Mouse (Mus musculus): ENCODE results near the gene Col23a1.

Col23a1 gene

DNA sequence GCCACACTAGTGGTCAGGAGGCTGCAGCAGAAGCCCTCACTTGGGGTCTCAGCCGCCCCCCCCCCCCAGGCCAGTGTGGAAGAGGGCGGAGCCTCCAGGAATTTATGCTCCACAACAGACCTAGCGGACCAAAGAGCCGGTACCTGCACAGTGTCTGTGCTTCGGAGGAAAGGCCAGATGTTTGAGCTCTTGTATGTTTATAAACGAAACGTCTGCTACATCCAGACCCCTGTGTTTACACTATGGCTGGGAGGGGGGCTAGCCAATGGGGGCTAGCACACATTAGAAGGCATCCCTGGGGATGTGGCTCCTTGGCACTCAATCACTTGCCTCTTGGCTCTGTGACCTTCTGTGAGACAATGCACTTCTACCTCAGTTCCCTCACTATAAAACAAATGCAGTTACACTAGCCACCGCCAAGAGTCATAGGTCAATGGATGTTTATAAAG is 99.2 kb downstream of the Col23a1 start:
- no peak for DNase-seq (ENCODE audit: low read depth)

- DNase-seq (ENCODE audit: low read depth): no peak
Measured at GRCm38 (mm10) chr11:51389763-51390162, 100.0 kb downstream of the Col23a1 start.

GRCm38 (mm10) chr11:51390521-51390920 is 100.8 kb downstream of the Col23a1 start:
- DNase-seq (ENCODE audit: low read depth): no peak

DNA sequence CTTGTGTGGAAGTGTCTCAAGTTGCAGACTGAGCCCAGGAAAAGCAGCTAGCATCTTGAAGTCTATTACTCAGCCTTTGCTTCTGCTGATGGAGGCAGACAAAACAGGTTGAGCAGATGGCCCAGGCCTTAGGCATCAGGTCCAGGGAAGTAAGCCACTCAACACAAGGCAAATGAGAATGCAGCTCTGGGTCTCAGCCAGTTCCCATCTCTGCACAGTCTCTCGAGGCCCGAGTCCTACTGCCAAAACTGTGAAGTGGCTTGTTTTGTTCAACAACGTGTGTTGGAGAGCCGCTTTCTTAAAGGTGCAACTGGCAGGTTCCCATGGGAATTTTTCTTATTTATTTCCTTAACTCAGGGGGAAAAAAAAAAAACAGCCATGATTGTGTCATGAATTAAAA is 101.8 kb downstream of the Col23a1 start:
- no peak for DNase-seq (ENCODE audit: low read depth)

- DNase-seq (ENCODE audit: low read depth): no peak
Measured at GRCm38 (mm10) chr11:51394301-51394865, 104.7 kb downstream of the Col23a1 start.

DNA sequence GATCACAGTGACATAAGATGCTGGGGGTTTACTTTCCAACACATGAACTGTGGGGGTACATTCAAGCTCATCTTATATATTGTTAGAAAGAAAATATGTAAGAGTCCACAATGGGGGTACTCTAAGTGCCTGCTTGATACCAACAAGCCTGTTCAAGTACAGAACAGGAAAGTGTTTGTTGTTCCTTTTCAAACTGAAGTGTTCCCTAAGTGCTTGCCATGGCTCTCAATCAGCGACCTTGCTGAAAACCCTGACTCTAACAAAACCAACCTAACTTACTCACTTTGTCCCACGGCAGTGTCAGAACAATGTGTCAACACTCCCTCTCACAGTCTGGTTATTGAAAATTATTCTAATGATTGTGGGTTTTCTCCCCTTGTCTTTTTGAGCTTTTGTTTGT is 106.7 kb downstream of the Col23a1 start:
- no peak for DNase-seq (ENCODE audit: low read depth)

GRCm38 (mm10) chr11:51398084-51398483 is 108.4 kb downstream of the Col23a1 start:
- DNase-seq (ENCODE audit: low read depth): no peak

DNA sequence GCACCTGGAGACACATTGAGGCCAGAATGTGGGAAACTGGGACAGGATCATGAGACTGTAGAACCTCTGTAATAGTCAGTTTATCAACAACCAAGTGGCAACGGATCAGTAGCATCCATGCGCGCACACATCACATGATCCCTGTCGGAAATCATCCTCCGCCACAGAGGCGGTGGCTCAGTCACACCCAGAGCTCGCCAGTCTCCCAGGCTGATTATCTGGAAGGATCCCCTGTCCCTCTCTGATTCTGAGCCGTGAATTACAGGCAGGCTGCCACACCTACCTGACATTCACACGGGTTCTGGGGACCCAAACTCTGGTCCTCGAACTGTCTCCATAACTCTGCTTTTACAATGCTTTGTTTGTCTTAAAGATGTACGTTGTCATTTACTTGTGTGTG is 110.6 kb downstream of the Col23a1 start:
- DNase-seq (ENCODE audit: low read depth): no peak

DNA sequence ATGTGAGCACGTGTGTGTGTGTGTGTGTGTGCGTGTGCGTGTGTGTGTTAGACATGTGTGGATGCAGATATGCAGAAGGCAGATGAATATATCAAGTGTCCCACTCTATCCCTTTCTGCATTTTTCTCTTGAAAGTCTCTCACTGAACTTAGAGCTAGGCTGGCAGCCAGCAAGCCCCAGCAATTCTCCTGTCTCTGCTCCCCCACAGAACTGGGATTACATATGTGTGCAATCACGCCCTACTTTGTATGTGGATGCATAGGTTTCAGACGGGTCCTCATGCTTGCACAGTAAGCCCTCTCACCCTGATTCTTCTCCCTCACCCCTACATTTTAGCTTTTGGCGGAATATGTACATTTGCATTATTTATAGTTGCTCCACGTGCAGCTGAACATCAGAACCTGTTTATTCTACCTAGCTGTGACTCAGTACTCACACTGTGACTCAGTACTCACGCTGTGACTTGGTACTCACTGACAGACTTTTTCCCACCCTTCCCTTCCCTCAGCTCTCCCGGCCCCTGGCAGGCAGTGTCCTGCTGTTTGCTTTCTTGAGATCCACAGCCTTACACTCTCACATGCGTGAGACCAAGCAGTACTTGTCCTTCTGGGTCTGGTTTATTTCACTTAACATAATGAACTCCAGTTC is 111.9 kb downstream of the Col23a1 start:
- no peak for DNase-seq (ENCODE audit: low read depth)

DNA sequence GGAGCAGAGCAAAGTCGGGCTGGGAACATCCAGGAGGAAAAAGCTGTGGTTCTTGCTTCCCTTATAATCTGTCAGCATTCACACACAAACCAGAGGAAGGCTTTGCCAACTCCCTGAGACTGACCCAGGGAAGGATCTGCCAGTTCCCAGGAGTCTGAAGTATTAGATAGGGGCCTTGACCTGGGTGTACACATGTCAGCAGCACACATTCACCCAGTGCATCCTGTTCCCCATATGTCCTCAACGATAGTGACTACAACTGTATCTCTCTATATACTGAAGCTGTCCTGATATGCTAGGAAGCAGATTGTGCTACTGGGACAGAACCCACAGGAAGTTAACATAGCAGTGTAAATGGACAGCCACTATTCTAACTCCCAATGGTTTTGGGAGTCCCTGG is 114.2 kb downstream of the Col23a1 start:
- DNase-seq (ENCODE audit: low read depth): no peak

GRCm38 (mm10) chr11:51404865-51405440 is 115.2 kb downstream of the Col23a1 start:
- no peak for DNase-seq (ENCODE audit: low read depth)

DNA sequence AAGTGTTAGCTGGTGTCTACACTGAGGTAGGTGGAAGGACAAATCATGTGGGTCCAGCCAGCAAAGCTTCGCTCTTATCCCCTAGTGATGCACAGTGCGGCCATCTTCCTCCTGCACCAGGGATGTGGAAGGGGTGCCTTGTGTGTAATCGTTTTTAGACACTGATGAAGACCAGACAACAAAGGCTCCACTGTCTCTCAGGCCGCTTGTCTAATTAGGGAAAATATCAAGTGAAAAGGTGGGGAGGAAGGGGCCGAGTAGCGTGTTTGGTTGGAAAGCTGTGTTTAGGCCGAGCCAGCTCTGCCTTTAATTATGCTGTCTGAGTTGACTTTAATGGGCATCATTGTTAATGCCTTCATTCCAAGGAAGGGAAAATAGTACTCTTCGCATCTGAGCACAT is 116.8 kb downstream of the Col23a1 start:
- no peak for DNase-seq (ENCODE audit: low read depth)

DNA sequence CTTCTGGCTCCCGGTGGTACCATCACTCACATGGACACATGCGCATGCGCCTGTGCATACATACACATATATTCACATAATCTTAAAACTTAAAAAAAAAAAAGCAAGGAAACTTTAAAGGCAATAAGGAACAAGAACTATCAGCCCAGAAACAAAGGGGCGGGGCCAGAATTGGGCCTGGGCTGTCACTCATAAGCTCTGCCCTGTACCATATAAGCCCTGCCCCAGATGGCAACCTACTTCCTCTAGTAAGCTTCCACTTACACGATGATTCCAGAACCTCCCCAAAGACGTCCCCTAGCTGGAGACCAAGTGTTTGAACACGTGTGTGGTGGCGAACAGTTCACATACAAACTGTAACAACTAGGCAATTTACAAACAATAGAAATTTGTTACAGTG is 117.6 kb downstream of the Col23a1 start:
- DNase-seq (ENCODE audit: low read depth): no peak

GRCm38 (mm10) chr11:51410771-51411170 is 121.1 kb downstream of the Col23a1 start:
- DNase-seq (ENCODE audit: low read depth): no peak

DNA sequence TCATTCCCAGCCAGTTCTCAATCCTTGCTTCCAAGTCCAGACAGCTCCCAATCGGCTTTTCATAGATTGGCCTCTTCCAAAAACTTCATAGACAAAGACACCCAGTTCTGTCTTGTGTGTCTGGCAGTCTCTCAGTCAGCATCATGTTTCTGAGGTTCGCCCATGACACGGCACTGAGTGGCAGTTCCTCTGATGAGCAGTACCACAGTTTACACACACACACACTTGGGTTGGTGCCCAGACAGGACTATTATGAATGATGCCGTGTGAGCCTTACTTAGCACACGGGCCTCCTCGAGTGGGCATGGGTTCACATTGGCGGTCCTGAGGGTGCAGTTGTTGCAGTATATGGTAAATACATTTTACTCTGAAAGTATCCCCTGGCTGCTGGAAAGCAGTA is 124.8 kb downstream of the Col23a1 start:
- no peak for DNase-seq (ENCODE audit: low read depth)

- no peak for DNase-seq (ENCODE audit: low read depth)
Measured at GRCm38 (mm10) chr11:51415049-51415688, 125.4 kb downstream of the Col23a1 start.

DNA sequence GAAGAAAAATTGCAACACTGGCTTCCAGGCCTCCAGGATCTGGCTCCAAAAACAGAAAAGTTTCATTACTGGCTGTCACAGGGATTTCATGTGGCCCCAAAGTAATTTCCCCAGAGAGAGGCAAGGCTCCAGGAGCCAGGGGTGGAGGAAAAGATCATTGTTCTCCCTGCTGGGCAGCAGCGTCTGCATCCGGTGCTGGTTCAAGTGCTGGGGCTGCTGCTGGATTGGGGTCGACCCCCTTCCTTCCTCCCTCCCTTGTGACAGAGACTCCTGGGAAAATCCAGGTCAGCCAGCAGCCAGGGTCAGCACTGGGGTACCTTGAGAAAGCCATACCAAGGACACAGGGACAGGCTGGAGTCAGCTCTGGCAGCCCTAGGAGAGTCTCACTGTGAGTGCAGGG is 129.1 kb downstream of the Col23a1 start:
- no peak for DNase-seq (ENCODE audit: low read depth)

GRCm38 (mm10) chr11:51421878-51422277 is 132.2 kb downstream of the Col23a1 start:
- DNase-seq (ENCODE audit: low read depth): no peak

GRCm38 (mm10) chr11:51422713-51423112 is 133.0 kb downstream of the Col23a1 start:
- DNase-seq (ENCODE audit: low read depth): no peak

DNA sequence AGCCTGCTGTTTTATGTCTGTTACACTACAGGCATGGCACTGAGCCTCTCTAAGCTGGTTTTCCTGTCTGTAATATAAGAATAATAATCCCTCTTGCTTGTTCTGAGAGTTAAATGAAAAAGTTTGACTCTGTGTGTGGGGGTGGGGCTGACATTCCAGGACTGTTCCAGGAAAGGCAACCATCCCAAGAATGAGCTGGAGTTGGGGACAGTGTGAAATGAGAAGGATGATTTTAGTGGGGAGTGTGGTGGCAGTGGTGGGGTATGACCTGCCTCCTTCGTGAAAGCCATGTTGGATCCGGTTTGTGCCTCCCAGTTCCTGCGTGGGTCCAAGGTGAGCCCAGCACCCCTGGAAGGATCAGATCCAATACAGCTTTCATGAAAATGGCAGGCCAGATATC is 136.4 kb downstream of the Col23a1 start:
- no peak for DNase-seq (ENCODE audit: low read depth)

GRCm38 (mm10) chr11:51429428-51430179 is 139.9 kb downstream of the Col23a1 start:
- no peak for DNase-seq (ENCODE audit: low read depth)

GRCm38 (mm10) chr11:51430180-51430578 is 140.5 kb downstream of the Col23a1 start:
- no peak for DNase-seq (ENCODE audit: low read depth)

GRCm38 (mm10) chr11:51431287-51431686 is 141.6 kb downstream of the Col23a1 start:
- DNase-seq (ENCODE audit: low read depth): no peak

Measured in c-Kit-positive CD71-negative TER-119-negative erythroid progenitor cells, embryonic 14.5 days (primary cell).